Mouse (Mus musculus): ENCODE measurements around the gene Ncapd2.

DNA sequence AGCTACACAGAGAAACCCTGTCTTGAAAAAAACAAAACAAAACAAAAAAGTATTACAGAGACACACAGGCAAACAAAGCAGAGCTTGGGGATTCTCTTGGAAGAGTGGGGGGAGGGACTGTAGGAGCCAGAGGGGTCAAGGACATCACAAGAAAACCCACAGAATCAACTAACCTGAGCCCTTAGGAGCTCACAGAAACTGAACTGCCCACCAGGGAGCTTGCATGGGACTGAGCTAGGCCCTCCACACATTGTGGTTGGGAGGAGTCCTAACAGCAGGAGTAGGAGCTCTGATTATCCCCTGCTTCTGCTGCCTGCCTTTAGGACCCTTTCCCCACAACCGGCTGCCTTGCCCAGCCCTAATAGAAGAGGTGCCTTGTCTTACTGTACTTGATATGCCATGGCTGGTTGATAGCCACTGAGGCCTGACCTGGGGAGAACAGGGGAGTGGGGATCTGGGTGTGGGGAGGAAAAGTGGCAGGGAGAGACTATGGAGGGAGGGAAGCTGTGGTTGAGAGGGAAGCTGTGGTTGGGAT, 4.1 kb upstream of the Ncapd2 start:
- TF ChIP-seq CTCF (IDR thresholded peaks at IDR 0.05; ENCODE audit: low read depth), result no peak
- TF ChIP-seq EP300 (IDR thresholded peaks at IDR 0.05; ENCODE audit: low read depth), result no peak

Data from liver, postnatal 0 days (tissue).